Mouse (Mus musculus): ENCODE results near the gene Krtap4-6.
"Not testable (repeated sequence)": the region's sequence is repeated elsewhere in the genome, so short reads cannot be mapped to it uniquely, and the experiment has no call there.

Gene Krtap4-6

GRCm38 (mm10) chr11:99665860-99666259 lies at the start of gene Krtap4-6:
Gene Krtap4-6 (minus strand): TSS chr11:99665960.
- DNase-seq, result no peak

- no peak for DNase-seq
These were observed 24.7 kb upstream of the Krtap4-6 start, which contains the start of gene Gm14190 for GRCm38 (mm10) chr11:99690463-99690862. Gene Gm14190 (minus strand): TSS chr11:99690740.

GRCm38 (mm10) chr11:99685235-99685634 lies 19.5 kb upstream of the Krtap4-6 start:
- not testable (repeated sequence) for DNase-seq

GRCm38 (mm10) chr11:99683481-99683880 lies 17.7 kb upstream of the Krtap4-6 start:
- DNase-seq, result no peak

- DNase-seq, result no peak
These were observed 3.0 kb downstream of the Krtap4-6 start for GRCm38 (mm10) chr11:99662802-99663201.

GRCm38 (mm10) chr11:99659256-99659655 lies 6.5 kb downstream of the Krtap4-6 start:
- no peak for DNase-seq

- DNase-seq, result not testable (repeated sequence)
These were observed 7.2 kb downstream of the Krtap4-6 start, which contains the start of gene Gm11563 for GRCm38 (mm10) chr11:99658467-99659010. Gene Gm11563 (minus strand): TSS chr11:99658960.

- DNase-seq, result no peak
These were observed 8.7 kb downstream of the Krtap4-6 start for GRCm38 (mm10) chr11:99657051-99657450.

- no peak for DNase-seq
These were observed 15.6 kb downstream of the Krtap4-6 start, which contains the start of gene Gm11555 for GRCm38 (mm10) chr11:99650136-99650535. Gene Gm11555 (minus strand): TSS chr11:99650236.

- no peak for DNase-seq
These were observed 19.3 kb downstream of the Krtap4-6 start for GRCm38 (mm10) chr11:99646444-99646843.

- DNase-seq, result no peak
These were observed 21.4 kb downstream of the Krtap4-6 start for GRCm38 (mm10) chr11:99644351-99644750.

GRCm38 (mm10) chr11:99643635-99644139 lies 22.1 kb downstream of the Krtap4-6 start, which contains the start of gene Krtap4-7:
Gene Krtap4-7 (minus strand): TSS chr11:99644089.
- not testable (repeated sequence) for DNase-seq

GRCm38 (mm10) chr11:99640926-99641325 lies 24.8 kb downstream of the Krtap4-6 start:
- DNase-seq, result no peak

GRCm38 (mm10) chr11:99637086-99637485 lies 28.7 kb downstream of the Krtap4-6 start:
- DNase-seq, result no peak

GRCm38 (mm10) chr11:99634653-99635134 lies 31.1 kb downstream of the Krtap4-6 start, which contains the start of gene Krtap4-2:
Gene Krtap4-2 (minus strand): TSS chr11:99635084.
- DNase-seq, result no peak

GRCm38 (mm10) chr11:99633293-99633692 lies 32.5 kb downstream of the Krtap4-6 start:
- no peak for DNase-seq

- DNase-seq, result no peak
These were observed 34.9 kb downstream of the Krtap4-6 start for GRCm38 (mm10) chr11:99630890-99631289.

- DNase-seq, result no peak
These were observed 37.6 kb downstream of the Krtap4-6 start, which contains the start of gene Krtap4-1 for GRCm38 (mm10) chr11:99628138-99628537. Gene Krtap4-1 (minus strand): TSS chr11:99628238.

GRCm38 (mm10) chr11:99620335-99620734 lies 45.4 kb downstream of the Krtap4-6 start, which contains the start of gene Gm11562:
Gene Gm11562 (minus strand): TSS chr11:99620435.
- DNase-seq, result no peak

All from B cell, adult 2 months (primary cell).